Mouse (Mus musculus) right cerebral cortex, postnatal 10 days (tissue): ENCODE measurements around the gene Lrp1.

Experiments used
- DNase-seq, 2 experiments: peaks; one replicate each; pipeline ENCODE4 v3.0.0; 2021; ENCODE audit warnings: low spot score in 2 of 2

Lrp1 gene

DNA sequence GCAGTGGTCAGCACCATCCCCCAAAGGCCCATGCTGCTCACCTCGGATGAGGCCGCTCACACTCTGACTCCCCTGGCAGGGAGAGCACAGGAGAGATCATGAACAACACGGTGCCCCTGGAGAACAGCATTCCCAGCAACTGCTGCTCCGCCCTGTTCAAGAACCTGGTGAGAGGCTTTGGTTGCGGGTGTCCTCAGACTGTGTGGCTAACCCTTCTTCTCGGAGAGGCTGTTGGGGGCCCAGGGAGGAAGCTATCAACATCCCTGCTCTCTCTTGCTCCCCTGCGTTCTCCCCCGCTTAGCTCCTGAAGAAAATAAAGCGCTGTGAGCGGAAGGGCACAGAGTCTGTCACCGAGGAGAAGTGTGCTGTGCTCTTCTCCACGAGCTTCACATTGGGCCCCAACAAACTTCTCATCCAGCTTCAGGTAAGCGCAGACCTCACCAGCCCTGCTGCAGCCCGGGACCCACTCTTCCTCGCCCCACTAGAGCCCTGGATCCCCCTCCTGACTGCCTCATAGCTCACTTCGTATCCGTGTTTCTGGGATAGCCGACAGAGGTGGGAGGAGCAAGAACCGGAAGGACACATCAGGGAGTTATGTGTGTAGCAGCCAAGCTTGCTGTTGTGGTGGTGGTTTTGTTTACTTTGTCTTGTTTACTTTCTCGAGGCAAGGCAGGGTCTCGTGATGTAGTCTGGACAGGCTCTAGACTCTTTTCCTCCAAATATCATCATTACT lies 32.1 kb upstream of the Lrp1 start:
- DNase-seq: no peak

DNA sequence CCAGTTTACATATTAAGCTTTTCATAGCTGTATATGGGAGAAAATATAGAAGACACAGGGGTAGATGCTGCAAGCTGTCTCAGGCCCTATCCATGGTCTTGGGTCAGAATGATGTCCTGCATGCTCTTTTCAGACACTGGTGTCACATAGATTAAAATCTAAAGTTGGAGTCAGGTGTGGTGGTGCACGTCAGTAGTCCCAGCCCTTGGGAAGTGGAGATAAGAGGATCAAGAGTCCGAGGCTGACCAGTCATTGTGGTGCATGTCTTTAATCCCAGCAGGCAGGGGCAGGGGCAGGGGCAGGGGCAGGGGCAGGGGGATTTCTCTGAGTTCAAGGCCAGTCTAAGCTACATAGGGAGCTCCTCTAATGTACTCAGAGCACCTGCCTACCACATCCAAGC lies 24.8 kb upstream of the Lrp1 start:
- no peak for DNase-seq

DNA sequence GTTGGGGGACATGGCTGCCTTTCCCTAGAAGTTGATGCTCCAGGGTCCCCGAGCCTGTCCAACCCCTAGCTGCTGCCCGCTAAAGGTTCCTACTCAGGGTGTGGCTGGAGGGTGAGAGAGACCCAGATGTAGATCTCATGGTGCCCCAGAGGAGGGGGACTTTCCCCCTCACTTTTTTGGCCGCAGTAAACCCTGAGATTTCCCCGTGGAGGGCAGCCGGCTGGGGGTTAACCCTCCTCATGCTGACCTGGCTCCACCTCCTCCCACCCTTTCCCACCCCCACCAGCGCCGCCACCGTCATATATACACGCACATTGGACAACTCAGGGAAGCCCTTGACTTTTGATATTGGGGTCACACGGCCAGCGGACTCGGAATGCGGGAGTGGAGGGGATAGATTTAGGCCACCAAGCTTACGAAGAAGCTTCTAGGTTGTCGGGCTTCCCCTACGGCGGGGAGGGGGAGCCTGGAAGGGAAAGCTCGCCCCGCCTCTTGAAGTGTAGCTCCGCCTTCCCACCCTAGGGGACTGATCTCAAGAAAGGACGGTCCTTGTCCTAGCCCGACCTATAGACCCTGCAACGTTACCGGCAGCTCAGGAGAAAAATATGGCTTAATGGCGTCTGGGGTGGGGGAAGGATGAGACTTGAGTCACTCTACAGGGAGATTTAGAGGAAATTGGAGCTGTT lies 22.7 kb upstream of the Lrp1 start:
- DNase-seq: peak in 1 of 2 experiments; percentile 57

- DNase-seq: peak; percentile 62 to 66
Observed at GRCm38 (mm10) chr10:127642772-127643552, 22.0 kb upstream of the Lrp1 start, which contains the start of gene Stat6. Gene Stat6 (plus strand): TSS chr10:127642986.

GRCm38 (mm10) chr10:127641861-127642771 lies 21.2 kb upstream of the Lrp1 start:
- peak; percentile 82 to 89 for DNase-seq

- DNase-seq: no peak
Observed at GRCm38 (mm10) chr10:127640421-127640820, 19.5 kb upstream of the Lrp1 start.

- DNase-seq: no peak
Observed at GRCm38 (mm10) chr10:127632668-127633271, 11.8 kb upstream of the Lrp1 start.

- no peak for DNase-seq
Observed at GRCm38 (mm10) chr10:127631261-127632214, 10.6 kb upstream of the Lrp1 start.

DNA sequence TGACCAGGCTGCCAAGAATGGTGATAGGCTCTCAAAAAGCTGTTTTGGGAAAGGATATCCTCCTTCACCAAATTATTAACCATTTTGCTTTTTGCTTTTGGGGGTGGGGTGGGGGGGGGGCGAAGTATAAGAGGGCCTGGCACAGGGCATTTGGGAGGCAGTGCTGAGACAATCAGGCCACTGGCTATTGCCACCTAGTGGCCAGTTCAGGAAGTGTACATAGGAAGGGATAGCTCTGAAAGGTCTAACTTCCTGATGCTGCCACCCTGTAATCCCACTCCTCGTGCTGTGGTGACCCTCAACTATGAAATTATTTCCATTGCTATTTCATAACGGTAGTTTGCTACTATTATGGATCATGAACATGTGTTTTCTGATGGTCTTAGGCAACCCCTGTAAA lies 5.5 kb upstream of the Lrp1 start:
- no peak for DNase-seq

DNA sequence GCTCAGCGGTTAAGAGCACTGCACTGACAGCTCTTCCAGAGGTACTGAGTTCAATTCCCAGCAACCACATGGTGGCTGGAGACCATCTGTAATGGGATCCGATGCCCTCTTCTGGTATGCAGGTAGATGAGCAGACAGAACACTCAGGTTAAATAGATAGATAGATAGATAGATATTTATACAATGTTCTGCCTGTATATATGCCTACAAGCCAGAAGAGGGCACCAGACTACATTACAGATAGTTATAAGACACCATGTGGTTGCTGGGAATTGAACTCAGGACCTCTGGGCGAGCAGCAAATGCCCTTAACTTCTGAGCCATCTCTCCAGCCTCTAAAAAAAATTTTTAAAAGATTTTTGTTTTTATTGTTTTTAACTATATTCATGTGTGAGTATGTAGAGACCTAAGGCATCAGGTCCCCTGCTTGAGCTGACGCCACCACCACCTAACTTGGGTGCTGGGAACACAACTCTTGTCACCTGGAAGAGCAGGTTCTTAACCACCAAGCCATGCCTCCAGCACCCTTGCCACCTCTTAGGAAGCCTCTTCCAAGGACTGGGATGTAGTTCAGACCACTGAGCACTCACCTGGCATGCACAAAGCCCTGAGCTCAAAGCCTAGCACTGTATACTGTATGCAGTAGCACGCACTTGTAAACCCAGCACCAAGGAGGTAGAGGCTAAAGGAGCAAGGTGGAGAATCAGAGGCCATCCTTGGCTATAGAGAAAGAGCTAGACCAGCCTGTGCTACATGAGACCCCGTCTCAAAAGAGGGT lies 2.7 kb upstream of the Lrp1 start:
- no peak for DNase-seq

DNA sequence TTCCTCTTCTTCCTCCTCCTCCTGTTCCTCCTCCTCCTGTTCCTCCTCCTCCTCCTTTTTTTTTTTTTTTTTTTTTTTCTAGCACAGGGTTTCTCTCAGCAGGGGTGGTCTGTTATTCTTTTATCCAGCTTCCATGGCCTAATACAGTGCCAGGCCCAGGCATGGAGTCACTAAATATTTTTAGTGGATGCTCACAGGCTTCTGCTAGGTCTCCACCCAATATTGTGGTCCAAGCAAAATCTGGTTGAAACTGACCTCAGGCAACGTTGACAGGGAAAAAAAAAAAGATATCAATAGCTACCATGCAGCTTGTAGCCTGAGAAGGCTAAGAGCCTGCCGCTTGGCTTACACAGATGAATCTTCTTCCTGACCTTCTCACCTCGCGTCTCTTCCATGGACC lies 1.7 kb upstream of the Lrp1 start:
- no peak for DNase-seq

DNA sequence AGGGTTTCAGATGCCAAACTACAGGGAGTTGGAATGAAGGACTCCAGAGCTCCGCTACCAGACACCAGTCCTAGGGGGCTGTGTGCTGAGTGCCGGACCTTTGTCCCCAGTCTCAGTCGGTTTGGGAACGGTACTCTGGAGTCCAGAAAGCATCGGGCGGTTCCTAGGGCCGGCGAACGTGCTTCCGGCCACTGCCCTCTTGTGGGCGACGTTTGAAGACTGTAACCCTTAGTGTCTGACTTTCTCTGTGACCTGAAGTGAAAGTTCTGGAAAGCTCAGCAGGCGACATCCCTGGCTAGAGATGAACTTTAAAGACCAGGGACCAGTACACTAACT lies 1.1 kb upstream of the Lrp1 start:
- peak in 1 of 2 experiments; percentile 70 for DNase-seq

DNA sequence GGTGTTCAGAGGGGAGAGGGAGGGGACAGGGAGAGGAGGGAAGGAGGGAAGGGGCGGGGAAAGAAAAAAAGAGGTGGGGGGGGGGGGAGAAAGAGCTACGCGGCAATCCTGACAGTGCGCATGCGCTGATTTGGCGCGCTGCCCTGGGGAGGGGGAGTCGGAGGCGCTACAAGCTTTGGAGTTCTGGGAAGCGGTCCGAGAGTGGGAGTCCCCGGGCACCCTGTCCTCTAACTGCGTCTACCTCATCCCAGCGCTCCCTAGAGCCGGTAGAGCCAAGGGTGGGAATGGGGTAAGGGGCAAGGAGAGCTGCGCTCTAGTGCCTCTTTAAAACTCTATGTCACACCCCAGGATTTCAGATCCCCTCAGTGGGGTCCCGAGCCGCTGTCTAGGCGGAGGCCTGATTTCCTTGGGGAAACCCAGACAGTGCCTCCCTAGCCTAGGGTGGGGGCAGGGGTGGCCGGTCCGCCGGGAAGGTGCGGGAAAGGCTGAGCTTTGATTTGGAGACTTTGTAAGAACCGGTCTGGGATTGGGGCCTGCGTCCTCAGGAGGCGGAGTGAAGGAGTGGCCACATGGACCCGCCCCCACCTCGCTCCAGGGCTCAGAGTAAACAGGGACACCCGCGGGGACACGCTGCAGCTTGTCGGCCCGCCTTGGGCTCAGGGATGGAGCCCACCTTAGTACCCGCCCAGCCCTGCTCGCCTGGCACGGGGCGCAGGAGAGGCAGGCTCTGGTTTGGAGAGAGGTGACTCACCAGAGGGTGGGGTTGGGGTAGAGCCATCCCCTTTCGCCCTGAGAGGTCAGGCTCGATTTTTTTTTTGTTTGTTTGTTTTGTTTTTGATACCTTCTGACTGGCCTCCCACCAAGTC lies 476 bp upstream of the Lrp1 start:
- peak; percentile 93 to 96 for DNase-seq

DNA sequence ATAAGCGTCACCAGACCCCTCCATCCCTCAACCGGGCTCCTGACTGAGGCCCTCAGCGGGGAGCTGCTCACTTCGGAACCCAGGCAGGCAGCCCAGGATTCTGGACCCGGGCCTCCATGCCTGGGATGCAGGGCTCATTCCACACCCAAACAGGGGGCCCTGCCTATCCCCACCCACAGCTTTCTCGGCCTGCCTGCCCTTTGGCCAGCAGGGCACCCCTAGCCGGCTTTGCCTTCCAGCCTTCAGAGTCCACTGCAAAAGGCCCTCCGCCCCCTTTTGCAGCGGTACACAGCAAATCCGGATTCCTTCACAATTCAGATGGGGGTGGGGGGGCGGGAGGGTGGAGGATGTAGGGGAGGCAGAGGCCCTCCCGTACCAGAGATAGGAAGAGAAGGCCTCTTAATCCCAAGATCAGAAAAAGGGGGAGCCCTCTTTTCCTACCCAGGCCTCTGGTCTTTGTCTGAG lies 975 bp downstream of the Lrp1 start:
- DNase-seq: peak in 1 of 2 experiments; percentile 64

GRCm38 (mm10) chr10:127619119-127619721 lies 1.7 kb downstream of the Lrp1 start:
- no peak for DNase-seq

DNA sequence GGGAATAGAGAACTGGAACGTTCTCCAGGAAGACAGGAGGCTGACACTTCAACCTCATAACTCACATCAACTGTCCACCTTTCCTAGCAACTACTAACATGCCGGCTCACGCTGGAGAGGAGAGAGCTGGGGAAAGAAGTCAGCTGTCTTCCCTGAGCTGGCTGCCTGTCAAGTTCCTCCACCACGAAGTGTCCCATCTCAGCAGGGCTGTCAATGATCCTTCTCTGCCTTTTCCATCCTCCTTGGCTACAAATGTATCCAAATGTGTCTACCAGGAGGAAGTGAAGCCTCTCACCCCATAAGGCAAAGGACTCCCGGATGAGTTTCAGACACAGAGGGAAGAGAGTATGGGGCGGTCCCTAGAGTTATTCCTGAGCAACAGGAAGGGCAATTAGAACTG lies 2.8 kb downstream of the Lrp1 start:
- DNase-seq: peak in 1 of 2 experiments; percentile 55

DNA sequence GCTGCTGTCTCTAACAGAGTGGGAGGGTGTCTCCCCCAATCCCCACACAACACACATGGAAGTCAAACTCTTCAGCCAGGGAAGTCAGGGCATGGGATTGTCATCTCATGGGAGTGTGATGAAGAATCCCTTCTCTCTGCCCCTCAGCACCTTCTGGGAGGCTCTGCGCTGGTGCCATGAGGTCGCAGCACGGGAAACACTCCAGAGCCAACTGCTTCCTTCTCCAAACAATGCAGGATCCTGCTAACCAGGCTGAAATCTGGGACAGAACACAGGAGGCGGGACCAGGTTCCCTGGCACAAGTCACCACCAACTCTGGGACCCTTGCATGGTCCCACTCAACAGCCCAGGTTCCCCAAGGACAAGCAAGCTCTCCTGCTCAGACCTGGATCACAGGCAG lies 3.7 kb downstream of the Lrp1 start:
- DNase-seq: no peak

DNA sequence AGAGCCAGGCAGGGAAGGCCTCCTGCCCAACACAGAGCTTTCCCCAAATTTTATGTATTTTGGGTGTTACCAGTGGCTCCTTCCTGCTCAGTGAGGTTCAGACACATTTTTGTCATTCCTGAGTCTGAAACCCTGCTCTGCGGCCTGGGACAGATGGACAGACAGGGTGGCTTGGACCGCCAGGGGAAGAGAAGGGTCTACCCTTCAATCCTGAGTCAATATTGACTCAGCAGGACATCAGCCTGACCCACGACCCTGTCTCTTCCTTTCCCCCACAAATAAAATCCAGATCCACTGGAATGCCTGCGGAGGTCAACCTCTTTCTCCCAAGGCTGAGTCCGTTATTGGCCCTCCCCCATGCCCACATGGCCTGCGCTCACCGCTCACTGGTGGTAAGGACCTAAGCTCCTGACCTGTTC lies 4.7 kb downstream of the Lrp1 start:
- no peak for DNase-seq
